Mouse (Mus musculus) ovary, postnatal 14 days (tissue): ENCODE measurements around the gene Mto1.

Source experiments
- DNase-seq: peaks from one replicate; pipeline ENCODE4 v3.0.0; 2022; ENCODE audit warnings: low spot score

Gene Mto1

GRCm38 (mm10) chr9:78447973-78448873 lies at the start of gene Mto1, which contains the start of gene Gm17324:
TSS of gene Mto1 (plus strand) at chr9:78448208.
TSS of gene Gm17324 (minus strand) at chr9:78448786.
- peak; percentile 83 for DNase-seq

- DNase-seq: no peak
Observed at GRCm38 (mm10) chr9:78400570-78400969, 47.4 kb upstream of the Mto1 start.

GRCm38 (mm10) chr9:78401596-78401995 lies 46.4 kb upstream of the Mto1 start:
- DNase-seq: no peak

GRCm38 (mm10) chr9:78427362-78427781 lies 20.6 kb upstream of the Mto1 start:
- DNase-seq: no peak

GRCm38 (mm10) chr9:78428185-78428584 lies 19.8 kb upstream of the Mto1 start:
- no peak for DNase-seq

- no peak for DNase-seq
Observed at GRCm38 (mm10) chr9:78428870-78429432, 19.1 kb upstream of the Mto1 start.

GRCm38 (mm10) chr9:78429551-78429950 lies 18.5 kb upstream of the Mto1 start:
- no peak for DNase-seq

- no peak for DNase-seq
Observed at GRCm38 (mm10) chr9:78430486-78430885, 17.5 kb upstream of the Mto1 start.

- DNase-seq: no peak
Observed at GRCm38 (mm10) chr9:78432471-78432870, 15.5 kb upstream of the Mto1 start.

GRCm38 (mm10) chr9:78439426-78439825 lies 8.6 kb upstream of the Mto1 start:
- DNase-seq: no peak

- no peak for DNase-seq
Observed at GRCm38 (mm10) chr9:78442237-78442578, 5.8 kb upstream of the Mto1 start.

GRCm38 (mm10) chr9:78442579-78443392 lies 5.2 kb upstream of the Mto1 start, which contains the start of gene Cgas:
TSS of gene Cgas (minus strand) at chr9:78443237.
- DNase-seq: peak; percentile 19

- DNase-seq: no peak
Observed at GRCm38 (mm10) chr9:78447606-78447972, 419 bp upstream of the Mto1 start.

GRCm38 (mm10) chr9:78450404-78450803 lies 2.4 kb downstream of the Mto1 start:
- no peak for DNase-seq

- DNase-seq: no peak
Observed at GRCm38 (mm10) chr9:78451382-78451781, 3.4 kb downstream of the Mto1 start.

GRCm38 (mm10) chr9:78457026-78457425 lies 9.0 kb downstream of the Mto1 start:
- no peak for DNase-seq

GRCm38 (mm10) chr9:78463337-78463736 lies 15.3 kb downstream of the Mto1 start:
- no peak for DNase-seq

GRCm38 (mm10) chr9:78465725-78466124 lies 17.7 kb downstream of the Mto1 start:
- DNase-seq: no peak

- DNase-seq: no peak
Observed at GRCm38 (mm10) chr9:78473588-78473987, 25.6 kb downstream of the Mto1 start.

- no peak for DNase-seq
Observed at GRCm38 (mm10) chr9:78474270-78474669, 26.3 kb downstream of the Mto1 start.

- DNase-seq: no peak
Observed at GRCm38 (mm10) chr9:78474771-78475382, 26.9 kb downstream of the Mto1 start.

- no peak for DNase-seq
Observed at GRCm38 (mm10) chr9:78475383-78475780, 27.4 kb downstream of the Mto1 start.
